Mouse (Mus musculus) mouse embryonic stem cell (cell line): ENCODE measurements at regions not wholly inside any gene's neighbourhood (a gene's known extent, or its start where the extent isn't known, plus 50 kb on each side); places are given as distances from the start of the nearest gene placed in this dataset.

Source experiments
- in situ Hi-C, 2 experiments: fragments of 300-500 bp; cut with MboI; formaldehyde crosslinking; loops; 1 replicate in 1 of 2; 3 replicates in 1 of 2; pipeline ENCODE4 v1.14.3; 2019 to 2020; ENCODE audit warnings: low sequenced_read_pairs in 2 of 2, low pct_unique_long_range_greater_than_20kb in 1 of 2, mixed read lengths in 1 of 2; ENCODE audit not compliant: unreplicated experiment in 1 of 2

GRCm38 (mm10) chr16:30155486-30156246 lies 91.5 kb downstream of the Hes1 start:
- in situ Hi-C loops, result no loop called here

DNA sequence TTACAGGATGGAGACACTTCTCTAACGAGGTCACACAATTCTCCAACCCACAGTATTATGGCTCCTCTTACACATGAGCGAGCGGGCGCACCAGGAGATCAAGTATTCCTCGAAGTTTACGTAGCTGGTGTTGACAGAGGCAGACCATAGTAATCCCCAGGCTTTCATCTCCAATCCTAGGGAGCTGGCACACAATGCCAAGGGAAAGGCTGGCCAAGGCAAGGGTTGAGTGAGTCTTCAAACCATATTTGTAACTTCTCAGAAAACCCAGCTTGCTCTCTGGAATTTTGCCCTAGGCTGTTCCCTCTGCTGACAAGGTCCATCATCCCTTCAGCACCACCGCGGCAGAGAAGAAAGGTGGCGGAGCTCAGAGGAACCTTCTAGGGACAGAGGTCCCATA lies 94.0 kb downstream of the Hes1 start:
- in situ Hi-C loops, result no loop called here

- in situ Hi-C loops, result no loop called here
Observed at GRCm38 (mm10) chr16:30160399-30160798, 96.2 kb downstream of the Hes1 start.

DNA sequence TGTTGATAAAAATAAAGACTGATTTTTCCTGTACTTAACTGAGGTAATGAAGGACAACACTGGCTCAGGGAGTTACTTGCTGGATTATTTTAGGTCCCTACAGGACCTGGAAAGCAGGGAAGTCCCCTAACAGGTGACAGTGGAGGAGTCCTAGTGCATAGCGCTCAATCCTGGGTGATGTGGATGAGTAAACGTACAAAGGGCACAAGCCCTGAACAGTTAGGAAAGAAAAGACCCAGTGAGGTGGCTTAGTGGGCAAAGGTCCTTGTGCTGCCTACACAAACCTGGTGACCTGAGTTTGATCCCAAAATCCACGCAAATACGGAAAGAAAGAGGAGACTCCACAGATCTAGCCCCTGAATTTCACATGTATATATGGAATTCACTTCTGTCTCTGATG lies 99.1 kb downstream of the Hes1 start:
- in situ Hi-C loops, result no loop called here

GRCm38 (mm10) chr16:30165667-30166180 lies 101.5 kb downstream of the Hes1 start:
- in situ Hi-C loops, result no loop called here

DNA sequence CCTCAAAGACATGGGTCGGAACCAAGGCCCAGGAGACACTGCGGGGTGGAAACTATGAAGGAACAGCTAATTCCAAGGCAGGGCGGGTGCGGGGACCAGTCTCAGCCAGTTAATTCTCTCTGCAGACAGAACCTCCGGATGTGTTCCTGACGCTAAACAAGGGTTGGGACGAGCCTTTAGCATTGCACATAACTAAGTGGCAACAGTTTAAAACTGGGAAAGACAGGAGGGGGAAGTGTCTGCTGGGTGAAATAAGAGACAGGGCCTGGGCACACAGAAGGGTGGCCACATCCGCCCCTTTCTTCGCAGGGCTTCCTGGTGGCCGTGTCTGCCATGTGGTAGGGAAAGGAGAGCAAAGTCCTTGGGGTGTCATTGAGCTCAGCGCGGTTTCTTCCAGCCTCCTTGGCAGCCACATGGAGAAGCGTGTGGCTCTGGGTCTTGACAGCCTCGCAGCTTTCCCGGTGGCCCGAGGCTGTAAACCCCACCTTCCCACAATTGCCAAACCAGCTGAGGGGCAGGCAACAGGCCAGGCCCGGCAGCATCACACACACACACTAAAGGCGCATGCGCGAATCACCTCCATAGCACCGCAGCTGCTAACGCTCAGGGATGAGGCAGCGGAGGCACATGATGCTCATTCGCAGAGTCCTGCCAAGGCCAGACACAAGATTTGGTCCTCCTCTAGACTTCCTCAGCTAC lies 95.8 kb downstream of the Cpn2 start:
- in situ Hi-C loops, result no loop called here

DNA sequence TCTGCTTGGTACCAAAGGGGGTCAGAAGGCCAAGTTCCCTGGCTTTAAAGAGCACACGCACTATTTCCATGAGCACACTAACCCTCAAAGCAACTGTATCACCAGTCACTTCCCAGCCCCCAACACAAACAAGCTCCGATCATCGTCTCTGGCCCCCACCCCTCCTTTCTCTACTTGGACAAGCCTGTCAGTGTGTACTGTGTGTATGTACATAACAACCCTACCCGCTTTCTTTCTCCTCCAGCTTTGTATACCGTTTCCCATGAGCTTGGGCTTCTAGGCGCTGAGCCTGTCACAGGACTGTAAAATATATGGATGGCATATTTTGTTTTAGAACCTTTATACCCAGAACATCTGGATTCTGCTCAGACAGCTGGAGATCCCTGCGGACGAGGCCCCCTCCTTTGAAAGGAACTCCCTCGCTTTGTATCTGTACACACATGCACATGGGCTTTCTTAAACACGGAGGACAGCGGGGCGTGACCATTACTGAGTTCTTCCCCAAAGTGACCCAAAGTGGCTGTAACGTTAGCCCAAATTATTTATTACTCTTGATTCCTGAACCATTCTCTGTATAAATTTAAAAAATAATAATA lies 95.1 kb downstream of the Cpn2 start:
- in situ Hi-C loops, result no loop called here

DNA sequence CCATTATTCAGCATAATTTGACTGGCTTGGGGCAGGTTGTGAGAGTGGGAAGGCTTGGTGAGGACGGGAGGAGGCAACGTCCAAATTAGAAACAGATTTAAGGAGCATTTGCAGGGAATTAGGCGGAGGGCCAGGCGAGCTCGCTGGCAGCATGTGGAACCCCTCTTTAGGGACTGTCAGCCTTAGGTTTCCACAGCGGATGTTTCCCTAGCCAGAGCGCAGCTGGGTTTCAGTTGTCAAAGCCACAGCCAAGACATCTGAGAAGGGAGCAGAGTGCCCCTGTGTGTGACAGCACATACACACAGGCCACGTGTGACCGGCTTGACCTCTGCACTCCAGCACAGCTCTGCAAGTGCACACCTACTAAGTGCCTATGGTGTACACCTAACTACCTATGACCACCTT lies 94.5 kb downstream of the Cpn2 start:
- in situ Hi-C loops, result no loop called here

DNA sequence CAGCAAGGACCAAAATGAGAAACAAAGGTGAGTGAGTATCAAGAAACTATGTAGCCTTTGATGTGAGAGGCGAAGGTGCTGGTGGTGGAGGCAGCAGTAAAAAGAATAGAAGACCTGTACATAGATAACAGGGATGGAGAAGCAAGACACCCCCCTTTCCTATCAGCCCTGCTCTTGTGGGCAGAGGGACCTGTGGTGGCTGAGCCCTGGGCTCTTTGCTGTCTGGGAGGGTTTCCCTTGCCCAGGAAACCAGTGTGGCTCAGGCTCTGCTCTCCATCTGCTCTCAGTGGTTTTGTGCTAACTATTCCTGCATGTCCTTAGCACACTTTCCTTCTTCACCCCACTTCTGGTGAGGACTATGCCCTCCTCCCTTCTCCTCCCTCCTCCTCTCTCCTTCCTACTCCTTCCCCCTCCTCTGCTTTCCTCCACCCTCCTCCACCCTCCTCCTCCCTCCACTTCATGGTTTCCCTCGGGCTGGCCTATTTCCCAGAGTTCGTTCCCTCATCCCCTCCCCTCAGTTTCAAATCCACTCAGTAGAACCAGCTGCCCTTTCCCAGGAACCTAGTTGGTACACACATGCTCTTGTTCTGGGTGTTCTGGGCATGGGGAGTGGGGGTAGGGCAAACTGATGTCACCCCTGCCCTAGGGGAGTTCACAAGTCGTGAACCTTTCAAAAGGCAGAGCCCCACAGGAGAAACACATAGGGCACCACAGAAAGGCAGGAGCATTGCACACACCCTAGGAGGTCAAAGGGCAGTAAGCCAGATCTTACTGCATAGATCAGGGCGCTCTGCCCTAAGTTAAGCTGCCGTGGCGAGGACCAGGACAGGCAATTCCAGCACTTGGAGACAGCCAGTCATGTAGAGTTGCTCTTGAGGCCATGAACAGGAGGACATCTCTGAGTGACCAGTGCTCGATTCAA lies 93.1 kb downstream of the Cpn2 start:
- in situ Hi-C loops, result no loop called here

GRCm38 (mm10) chr16:30176306-30176705 lies 91.0 kb downstream of the Cpn2 start:
- in situ Hi-C loops, result loop anchor here in 1 of 2 experiments (25.0 kb wide), 1 partner anchor 89 kb away; no protein-coding TSS in a partner anchor

DNA sequence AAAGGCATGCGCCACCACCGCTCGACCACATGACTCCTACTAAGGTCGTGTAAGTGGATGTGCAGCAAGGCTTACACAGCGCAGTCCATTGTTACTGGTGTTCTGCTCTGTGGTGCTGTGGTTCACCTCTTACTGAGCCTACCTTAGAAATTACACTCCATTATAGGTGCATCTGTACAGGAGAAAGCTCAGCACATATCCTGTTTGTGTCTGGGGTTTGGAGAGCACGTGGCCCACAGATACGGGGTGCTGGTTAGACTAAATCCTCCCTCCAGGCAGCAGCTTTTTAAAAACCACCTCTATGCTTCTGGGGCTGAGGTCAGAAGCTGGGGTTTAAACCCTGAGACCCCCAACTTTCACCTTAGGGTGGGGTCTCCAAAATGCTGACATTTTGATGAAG lies 89.5 kb downstream of the Cpn2 start:
- in situ Hi-C loops, result loop anchor here in 1 of 2 experiments (25.0 kb wide), 1 partner anchor 90 kb away; no protein-coding TSS in a partner anchor

DNA sequence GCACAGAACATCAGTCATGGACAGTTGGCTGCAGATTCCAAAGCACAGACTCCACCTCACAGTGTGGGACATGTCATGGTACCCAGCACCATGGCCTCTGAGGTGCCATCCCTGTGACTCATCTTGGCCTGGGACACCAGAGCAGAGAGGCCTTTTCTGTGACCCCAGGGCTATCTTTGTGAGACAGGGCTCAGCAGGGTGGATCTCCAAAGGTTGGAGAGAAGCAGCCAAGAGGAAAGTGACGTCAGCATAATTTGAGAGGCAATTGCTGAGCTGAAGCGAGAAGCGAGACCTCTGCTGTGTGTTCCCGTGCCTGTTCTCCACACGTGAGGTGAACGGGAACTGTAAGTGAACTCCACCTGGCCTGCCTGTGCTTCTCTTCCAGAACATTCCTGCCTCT lies 88.7 kb downstream of the Cpn2 start:
- in situ Hi-C loops, result loop anchor here in 1 of 2 experiments (25.0 kb wide), 1 partner anchor 91 kb away; no protein-coding TSS in a partner anchor

GRCm38 (mm10) chr16:30179504-30179976 lies 87.8 kb downstream of the Cpn2 start:
- in situ Hi-C loops, result loop anchor here in 1 of 2 experiments (25.0 kb wide), 1 partner anchor 92 kb away; no protein-coding TSS in a partner anchor

DNA sequence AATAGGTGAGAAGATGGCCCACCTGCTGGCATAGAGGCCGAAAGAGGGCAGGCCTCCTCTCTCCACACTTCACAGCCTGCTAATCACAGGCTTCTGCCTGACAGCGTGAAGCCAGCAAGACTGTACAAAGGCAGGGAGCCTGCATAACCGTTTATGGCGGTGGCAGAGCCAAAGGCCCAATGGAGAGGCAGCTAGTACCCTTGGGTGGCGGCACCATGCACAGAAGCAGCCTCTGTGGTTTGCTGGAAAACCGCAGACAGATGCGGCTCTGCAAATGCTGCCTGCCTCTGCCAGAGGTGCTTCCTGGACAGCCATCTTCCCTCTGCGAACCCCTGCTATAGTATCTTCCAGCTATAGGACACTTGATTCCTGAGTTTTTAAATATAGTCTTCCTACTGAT lies 86.2 kb downstream of the Cpn2 start:
- in situ Hi-C loops, result loop anchor here in 1 of 2 experiments (25.0 kb wide), 1 partner anchor 94 kb away; no protein-coding TSS in a partner anchor

GRCm38 (mm10) chr16:30184591-30185265 lies 82.6 kb downstream of the Cpn2 start:
- in situ Hi-C loops, result loop anchor here in 1 of 2 experiments (25.0 kb wide), 1 partner anchor 97 kb away; no protein-coding TSS in a partner anchor

GRCm38 (mm10) chr16:30185707-30186106 lies 81.6 kb downstream of the Cpn2 start:
- in situ Hi-C loops, result loop anchor here in 1 of 2 experiments (25.0 kb wide), 1 partner anchor 98 kb away; no protein-coding TSS in a partner anchor

GRCm38 (mm10) chr16:30186201-30186700 lies 81.0 kb downstream of the Cpn2 start:
- in situ Hi-C loops, result loop anchor here in 1 of 2 experiments (25.0 kb wide), 1 partner anchor 99 kb away; no protein-coding TSS in a partner anchor
